8 mouse cellular contexts compared by ENCODE assay signal in genomic region chr15:102205779-102206178, GRCm38 (mm10). TPM values are rescaled to one million over a fixed set of nuclear protein-coding genes. Genes with fewer than 3 reads are reported as not detected.
A peak's percentile ranks its signal among the peaks of the same experiment; 100 is the strongest.
DNase-seq lines count a peak whose midpoint lies in the region; ATAC-seq lines count a peak whose summit lies in the region.

No protein-coding gene starts in this region.

- H3K27ac ChIP-seq in embryonic facial prominence, embryonic 10.5 days (replicated peaks) = peak overlapping the region; percentile 27; the same call in 1 of the 2 replicates
- H3K27ac ChIP-seq in liver, embryonic 15.5 days (replicated peaks) = no peak overlapping the region
- peak overlapping the region; percentile 19; the same call in 1 of the 2 replicates for H3K27ac ChIP-seq in stomach, embryonic 16.5 days (ENCODE audit: low read length)

- no peaks in the 10 kb centered on the region for H3K27me3 ChIP-seq in embryonic facial prominence, embryonic 10.5 days (replicated peaks; ENCODE audit: low read depth, poor library complexity, severe bottlenecking)
- no peaks in the 10 kb centered on the region for H3K27me3 ChIP-seq in liver, embryonic 15.5 days
- H3K27me3 ChIP-seq in stomach, embryonic 16.5 days (ENCODE audit: control insufficient read depth, insufficient read depth, low read length) = no peaks in the 10 kb centered on the region

- H3K9me3 ChIP-seq in embryonic facial prominence, embryonic 10.5 days = no peaks in the 10 kb centered on the region
- no peaks in the 10 kb centered on the region for H3K9me3 ChIP-seq in liver, embryonic 15.5 days (replicated peaks)
- H3K9me3 ChIP-seq in stomach, embryonic 16.5 days (replicated peaks; ENCODE audit: control insufficient read depth, low read length) = no peaks in the 10 kb centered on the region

- no peak for ATAC-seq in liver, embryonic 15.5 days (ENCODE audit: insufficient read depth)
- ATAC-seq in stomach, embryonic 16.5 days (ENCODE audit: insufficient read depth, low FRiP score) = no peak

- peak; percentile 55 for DNase-seq in cerebellum, adult 11-12 months
- no peak for DNase-seq in cerebellum, adult 8-10 months
- DNase-seq in CD4-positive helper T cell, adult 2 months (ENCODE audit: low read depth, low spot score) = peak; percentile 54
- DNase-seq in embryonic facial prominence, embryonic 10.5 days (ENCODE audit: low spot score) = no peak
- peak; percentile 70 for DNase-seq in kidney, postnatal 10 days
- DNase-seq in spleen, postnatal 14 days (ENCODE audit: low spot score in 2 of 2) = no peak

- H3K4me3 ChIP-seq in embryonic facial prominence, embryonic 10.5 days = peak overlapping the region; percentile 88
- H3K4me3 ChIP-seq in liver, embryonic 15.5 days (replicated peaks) = peak overlapping the region; percentile 91; the same call in 1 of the 2 replicates
- H3K4me3 ChIP-seq in stomach, embryonic 16.5 days (replicated peaks; ENCODE audit: low read length) = peak overlapping the region; percentile 89

- H3K4me1 ChIP-seq in embryonic facial prominence, embryonic 10.5 days = peaks cover 33% of the 10 kb centered on the region
- peaks cover 46% of the 10 kb centered on the region for H3K4me1 ChIP-seq in liver, embryonic 15.5 days (replicated peaks)
- H3K4me1 ChIP-seq in stomach, embryonic 16.5 days (ENCODE audit: control insufficient read depth, insufficient read depth, low read length) = peaks cover 32% of the 10 kb centered on the region

- peak overlapping the region; percentile 96 for H3K4me2 ChIP-seq in liver, embryonic 15.5 days
- H3K4me2 ChIP-seq in stomach, embryonic 16.5 days (ENCODE audit: low read depth, low read length) = peak overlapping the region; percentile 94

- peaks cover 63% of the 10 kb centered on the region for H3K36me3 ChIP-seq in embryonic facial prominence, embryonic 10.5 days (replicated peaks)
- peaks cover 59% of the 10 kb centered on the region for H3K36me3 ChIP-seq in liver, embryonic 15.5 days (replicated peaks)
- H3K36me3 ChIP-seq in stomach, embryonic 16.5 days (ENCODE audit: control insufficient read depth, insufficient read depth, low read length) = peaks cover 21% of the 10 kb centered on the region

- 84% methylated on average over 8 of the region's 8 CpGs for WGBS in embryonic facial prominence, embryonic 10.5 days
- 84% methylated on average over 8 of the region's 8 CpGs for WGBS in liver, embryonic 15.5 days (ENCODE audit: insufficient replicate concordance)
- 32% methylated on average over 8 of the region's 8 CpGs for WGBS in stomach, embryonic 16.5 days

- no peak overlapping the region for H3K9ac ChIP-seq in liver, embryonic 15.5 days
- peak overlapping the region; percentile 99 for H3K9ac ChIP-seq in stomach, embryonic 16.5 days (ENCODE audit: low read length)

RNA-seq across cellular contexts. Expression of gene Csad, which starts 1.3 kb away (rescaled TPM):
- polyA plus RNA-seq in embryonic facial prominence, embryonic 10.5 days (2016; fragmentation: Nextera tagmentation; extraction: Ambion mirVana) = 48.6 and 48.7 TPM in 2 replicates
- polyA plus RNA-seq in liver, embryonic 15.5 days (2015; fragmentation: Nextera tagmentation; extraction: Ambion mirVana) = 40.5 and 56.5 TPM in 2 replicates
- polyA plus RNA-seq in stomach, embryonic 16.5 days (2015; fragmentation: Nextera tagmentation; extraction: Ambion mirVana) = 47.3 and 50.9 TPM in 2 replicates

RNA-seq across cellular contexts. Expression of gene Zfp740, which starts 2.7 kb away (rescaled TPM):
- polyA plus RNA-seq in embryonic facial prominence, embryonic 10.5 days (2016; fragmentation: Nextera tagmentation; extraction: Ambion mirVana) = 77.6 and 79.3 TPM in 2 replicates
- 15.3 and 18.9 TPM in 2 replicates for polyA plus RNA-seq in liver, embryonic 15.5 days (2015; fragmentation: Nextera tagmentation; extraction: Ambion mirVana)
- 46.0 and 49.6 TPM in 2 replicates for polyA plus RNA-seq in stomach, embryonic 16.5 days (2015; fragmentation: Nextera tagmentation; extraction: Ambion mirVana)

RNA-seq across cellular contexts. Expression of gene Itgb7, which starts 26.0 kb away (rescaled TPM):
- polyA plus RNA-seq in embryonic facial prominence, embryonic 10.5 days (2016; fragmentation: Nextera tagmentation; extraction: Ambion mirVana) = 1.1 and 1.6 TPM in 2 replicates
- 6.4 and 6.6 TPM in 2 replicates for polyA plus RNA-seq in liver, embryonic 15.5 days (2015; fragmentation: Nextera tagmentation; extraction: Ambion mirVana)
- polyA plus RNA-seq in stomach, embryonic 16.5 days (2015; fragmentation: Nextera tagmentation; extraction: Ambion mirVana) = 5.6 and 6.3 TPM in 2 replicates

RNA-seq across cellular contexts. Expression of gene Rarg, which starts 51.5 kb away (rescaled TPM):
- polyA plus RNA-seq in embryonic facial prominence, embryonic 10.5 days (2016; fragmentation: Nextera tagmentation; extraction: Ambion mirVana) = 77.8 and 90.2 TPM in 2 replicates
- polyA plus RNA-seq in liver, embryonic 15.5 days (2015; fragmentation: Nextera tagmentation; extraction: Ambion mirVana) = 2.8 and 3.0 TPM in 2 replicates
- 41.2 and 48.6 TPM in 2 replicates for polyA plus RNA-seq in stomach, embryonic 16.5 days (2015; fragmentation: Nextera tagmentation; extraction: Ambion mirVana)

RNA-seq across cellular contexts. Expression of gene Soat2, which starts 55.5 kb away (rescaled TPM):
- polyA plus RNA-seq in embryonic facial prominence, embryonic 10.5 days (2016; fragmentation: Nextera tagmentation; extraction: Ambion mirVana) = 0.09 and 0.18 TPM in 2 replicates
- polyA plus RNA-seq in liver, embryonic 15.5 days (2015; fragmentation: Nextera tagmentation; extraction: Ambion mirVana) = 33.1 and 34.7 TPM in 2 replicates
- 5.4 and 6.2 TPM in 2 replicates for polyA plus RNA-seq in stomach, embryonic 16.5 days (2015; fragmentation: Nextera tagmentation; extraction: Ambion mirVana)

Comparison
In these comparisons a context has a peak if more than half of its experiments do, and no peak if none do; other contexts are left out.
1. DNase-seq: peak in cerebellum, adult 11-12 months (single experiment), CD4-positive helper T cell, adult 2 months (single experiment) and kidney, postnatal 10 days (single experiment); none in cerebellum, adult 8-10 months (single experiment), embryonic facial prominence, embryonic 10.5 days (single experiment) and spleen, postnatal 14 days (0 of 2).
2. Peak in every context shown above with its lines, with median percentiles within 50 percentile points of each other: H3K4me3 ChIP-seq.